Mouse (Mus musculus) yolk sac, embryonic 10.5 days (tissue): ENCODE data around the gene Ccdc171.
"Not testable (repeated sequence)": the region's sequence is repeated elsewhere in the genome, so short reads cannot be mapped to it uniquely, and the experiment has no call there.

Experiments used
- DNase-seq: peaks from one replicate; pipeline ENCODE4 v3.0.0-alpha.2; 2017; ENCODE audit warnings: low spot score

Gene Ccdc171

GRCm38 (mm10) chr4:83524843-83525689, at the start of gene Ccdc171:
Gene Ccdc171 (plus strand): TSS chr4:83525545.
- peak; percentile 95 for DNase-seq

- DNase-seq, result no peak
These were observed 40.1 kb upstream of the Ccdc171 start for GRCm38 (mm10) chr4:83485250-83485649.

DNA sequence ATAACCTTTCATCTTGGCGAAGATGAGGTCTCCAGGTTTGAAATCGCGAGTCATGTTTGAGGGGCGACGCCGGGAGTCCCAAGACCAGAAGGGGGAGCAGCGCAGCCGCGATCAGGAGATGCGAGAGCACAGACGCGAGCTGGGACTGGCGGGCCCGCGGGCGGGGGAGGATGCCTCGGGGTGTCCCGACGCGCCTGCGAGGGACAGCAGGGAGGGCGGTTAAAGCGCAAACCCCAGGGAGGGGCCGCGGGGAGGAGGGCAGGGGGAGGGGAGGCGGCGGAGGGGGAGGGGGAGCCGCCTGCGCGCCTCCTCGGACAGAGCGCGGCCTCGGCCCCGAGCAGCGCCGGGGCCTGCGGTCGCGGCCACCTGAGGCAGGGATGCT, 39.6 kb upstream of the Ccdc171 start:
- DNase-seq, result peak; percentile 86

GRCm38 (mm10) chr4:83486117-83486901, 39.0 kb upstream of the Ccdc171 start, which contains the start of gene Psip1:
Gene Psip1 (minus strand): TSS chr4:83486459.
- DNase-seq, result peak; percentile 89

DNA sequence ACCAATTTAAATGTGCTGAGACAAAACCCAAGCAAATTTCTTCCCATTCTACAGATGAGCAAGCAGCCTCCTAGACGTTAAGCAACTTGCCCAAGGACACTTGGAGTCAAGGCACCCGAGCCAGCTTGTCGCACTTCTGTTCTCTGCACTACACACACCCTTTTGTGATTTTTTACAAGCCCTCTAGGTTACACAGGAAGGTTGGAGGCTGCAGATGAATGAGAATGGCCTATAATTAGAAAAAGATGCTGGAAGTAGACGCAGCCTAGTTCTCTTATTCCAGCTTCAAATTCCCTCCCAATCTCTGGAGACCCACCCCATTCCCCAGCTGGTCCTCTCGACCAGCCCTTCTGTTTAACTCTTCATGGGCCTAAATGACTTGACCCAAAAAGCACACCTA, 36.2 kb upstream of the Ccdc171 start:
- no peak for DNase-seq

- no peak for DNase-seq
These were observed 32.2 kb upstream of the Ccdc171 start for GRCm38 (mm10) chr4:83493112-83493511.

- not testable (repeated sequence) for DNase-seq
These were observed 28.3 kb upstream of the Ccdc171 start for GRCm38 (mm10) chr4:83497013-83497412.

- DNase-seq, result peak; percentile 14
These were observed 24.9 kb upstream of the Ccdc171 start for GRCm38 (mm10) chr4:83500154-83501036.

GRCm38 (mm10) chr4:83501037-83501430, 24.3 kb upstream of the Ccdc171 start:
- no peak for DNase-seq

GRCm38 (mm10) chr4:83509600-83509999, 15.7 kb upstream of the Ccdc171 start:
- DNase-seq, result no peak

GRCm38 (mm10) chr4:83511083-83511482, 14.3 kb upstream of the Ccdc171 start:
- DNase-seq, result no peak

GRCm38 (mm10) chr4:83512217-83512616, 13.1 kb upstream of the Ccdc171 start:
- no peak for DNase-seq

DNA sequence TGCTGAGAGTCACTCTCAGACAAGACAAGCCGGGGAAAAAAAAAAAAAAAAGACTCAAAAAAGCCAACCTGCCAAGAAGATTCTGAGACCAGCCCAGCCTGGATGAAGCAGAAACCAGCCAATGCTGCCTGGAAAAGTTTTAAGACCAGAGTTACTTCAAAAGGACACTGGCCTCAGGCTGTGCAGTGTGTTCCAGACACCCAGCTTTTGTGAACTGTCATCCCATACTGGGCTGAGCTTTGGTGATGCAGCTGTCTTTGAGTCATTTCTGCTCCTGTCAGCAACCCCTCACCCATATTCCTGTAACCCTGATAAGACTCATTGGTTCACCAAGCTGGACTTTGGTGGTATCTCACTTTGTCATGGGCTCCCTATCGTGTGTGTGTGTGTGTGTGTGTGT, 12.7 kb upstream of the Ccdc171 start:
- DNase-seq, result no peak

GRCm38 (mm10) chr4:83514183-83514582, 11.2 kb upstream of the Ccdc171 start:
- no peak for DNase-seq

- no peak for DNase-seq
These were observed 10.2 kb upstream of the Ccdc171 start for GRCm38 (mm10) chr4:83514976-83515669.

DNA sequence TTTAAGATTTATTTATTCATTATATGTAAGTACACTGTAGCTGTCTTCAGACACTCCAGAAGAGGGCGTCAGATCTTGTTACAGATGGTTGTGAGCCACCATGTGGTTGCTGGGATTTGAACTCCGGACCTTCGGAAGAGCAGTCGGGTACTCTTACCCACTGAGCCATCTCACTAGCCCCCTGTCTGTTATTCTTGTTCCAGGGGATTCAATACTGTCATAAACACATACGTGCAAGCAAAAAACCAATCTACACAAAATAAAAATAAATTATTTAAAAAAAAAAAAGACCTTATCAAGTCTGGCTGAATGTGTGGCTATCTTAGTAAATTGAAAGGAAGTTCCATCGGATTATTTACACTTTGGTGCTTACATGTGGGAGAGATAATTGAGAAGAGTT, 9.2 kb upstream of the Ccdc171 start:
- not testable (repeated sequence) for DNase-seq

GRCm38 (mm10) chr4:83519148-83519547, 6.2 kb upstream of the Ccdc171 start:
- no peak for DNase-seq

DNA sequence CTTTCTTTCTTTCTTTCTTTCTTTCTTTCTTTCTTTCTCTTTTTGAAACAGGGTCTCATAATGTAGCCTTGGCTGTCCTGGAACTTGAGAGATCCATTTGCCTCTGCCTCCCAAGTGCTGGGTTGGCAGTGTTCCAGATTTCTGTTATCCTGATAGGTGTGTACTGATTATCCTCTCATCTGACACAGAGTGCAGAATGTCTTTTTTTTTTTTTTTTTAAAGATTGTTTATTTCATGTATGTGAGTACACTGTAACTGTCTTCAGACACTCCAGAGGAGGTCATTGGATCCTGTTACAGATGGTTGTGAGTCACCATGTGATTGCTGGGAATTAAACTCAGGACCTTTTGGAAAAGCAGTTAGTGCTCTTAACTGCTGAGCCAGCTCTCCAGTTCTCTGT, 5.5 kb upstream of the Ccdc171 start:
- no peak for DNase-seq

DNA sequence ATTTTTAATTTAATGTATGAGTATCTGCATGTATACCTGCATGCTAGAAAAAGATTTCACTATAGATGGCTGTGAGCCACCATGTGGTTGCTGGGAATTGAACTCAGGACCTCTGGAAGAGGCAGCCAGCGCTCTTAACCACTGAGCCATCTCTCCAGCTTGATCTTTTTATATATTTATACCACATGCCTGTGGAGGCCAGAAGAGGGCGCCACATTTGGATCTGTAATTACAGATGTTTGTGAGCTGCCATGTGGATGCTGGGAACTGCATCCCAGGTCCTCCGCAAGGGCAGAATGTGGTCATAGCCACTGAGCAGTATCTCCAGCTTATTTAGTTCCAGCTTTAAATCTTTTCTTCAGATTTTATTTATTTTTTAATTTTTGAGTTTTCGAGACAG, 5.0 kb upstream of the Ccdc171 start:
- no peak for DNase-seq

- no peak for DNase-seq
These were observed 3.3 kb upstream of the Ccdc171 start for GRCm38 (mm10) chr4:83522066-83522465.

DNA sequence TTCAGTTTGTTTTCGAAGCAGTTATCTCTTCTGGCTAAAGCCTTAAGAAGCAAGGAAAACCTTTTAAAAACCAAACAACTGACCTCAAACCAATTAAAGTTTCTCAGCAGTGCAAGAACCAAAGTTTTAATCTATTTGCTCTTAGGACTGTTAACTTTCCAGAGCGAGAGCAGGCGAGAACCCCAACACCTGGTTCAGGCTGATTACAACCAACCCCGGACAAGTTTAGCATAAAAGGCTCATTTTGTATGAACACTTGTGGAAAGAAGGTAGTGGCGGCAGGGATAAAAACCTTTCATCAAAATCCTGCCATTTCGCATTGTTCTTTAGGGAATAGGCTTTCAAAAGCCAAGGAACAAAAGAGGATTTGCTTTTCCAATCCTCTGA, 896 bp upstream of the Ccdc171 start:
- no peak for DNase-seq

- no peak for DNase-seq
These were observed 328 bp downstream of the Ccdc171 start for GRCm38 (mm10) chr4:83525690-83526055.
